Mouse (Mus musculus): ENCODE data around the gene Atp11b.

DNA sequence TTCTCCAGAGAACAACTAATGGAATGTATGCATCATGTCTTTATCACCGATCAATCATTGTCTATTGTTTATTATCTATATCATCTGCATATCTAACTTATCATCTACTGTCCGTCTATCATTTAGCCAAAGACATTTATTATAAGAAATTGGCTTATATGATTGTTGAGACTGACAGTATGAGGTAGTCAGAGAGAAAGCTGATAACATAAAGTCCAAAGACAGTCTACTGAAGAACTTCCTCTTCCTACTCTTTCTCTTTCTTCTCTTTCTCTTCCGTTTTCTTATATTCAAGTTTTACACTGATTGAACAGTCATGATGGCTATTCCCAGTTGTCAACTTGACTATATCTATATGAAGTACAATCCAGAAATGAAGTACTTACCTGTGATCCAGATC is 15.8 kb upstream of the Atp11b start:
- TF ChIP-seq CTCF (IDR thresholded peaks at IDR 0.05; ENCODE audit: extremely low read depth, insufficient read length, insufficient replicate concordance, low read depth, low read length) (no peak), POLR2A (IDR thresholded peaks at IDR 0.05; ENCODE audit: low read depth, low read length) (no peak)

Data from small intestine, adult 2 months (tissue).